23 mouse cellular contexts compared by ENCODE assay signal in genomic region chr4:139906176-139906575, GRCm38 (mm10).
"Had no signal": no experiment of that assay in that cellular context is flagged by ENCODE, and none has a peak within 500 bp of the region (broad histone marks: within the 10 kb centered on the region; RNA-seq: fewer than 3 reads in every experiment).

No protein-coding gene starts in this region.

- H3K4me3 ChIP-seq: limb, embryonic 12.5 days; limb, embryonic 15.5 days; midbrain, embryonic 15.5 days; myocyte; neural tube, embryonic 12.5 days had no signal

- H3K9me3 ChIP-seq: limb, embryonic 15.5 days; midbrain, embryonic 15.5 days; neural tube, embryonic 12.5 days had no signal

- H3K4me1 ChIP-seq: limb, embryonic 12.5 days; limb, embryonic 15.5 days; neural tube, embryonic 12.5 days had no signal

- H3K9ac ChIP-seq: limb, embryonic 12.5 days; limb, embryonic 15.5 days; liver, embryonic 14.5 days; liver, postnatal 0 days; lung, embryonic 14.5 days; midbrain, embryonic 15.5 days; neural tube, embryonic 12.5 days had no signal

- H3K36me3 ChIP-seq: limb, embryonic 12.5 days; limb, embryonic 15.5 days; midbrain, embryonic 15.5 days; neural tube, embryonic 12.5 days had no signal

- DNase-seq: kidney, adult 18-20 months; kidney, adult 9 months; kidney, postnatal 14 days; kidney, postnatal 4 days; left cerebral cortex, postnatal 4 days; liver, postnatal 0 days; lung, embryonic 14.5 days; right cerebral cortex, adult 18-20 months; right cerebral cortex, postnatal 14 days; right cerebral cortex, postnatal 4 days; thymus, adult 18-20 months; thymus, postnatal 36 days had no signal

- H3K27me3 ChIP-seq: limb, embryonic 15.5 days; midbrain, embryonic 15.5 days; neural tube, embryonic 12.5 days had no signal

- H3K27ac ChIP-seq: limb, embryonic 12.5 days; limb, embryonic 15.5 days; liver, embryonic 14.5 days; macrophage; neural tube, embryonic 12.5 days; stomach, postnatal 0 days had no signal

- H3K4me2 ChIP-seq: limb, embryonic 12.5 days; limb, embryonic 15.5 days; liver, embryonic 11.5 days; lung, embryonic 14.5 days; midbrain, embryonic 15.5 days had no signal

- ATAC-seq: intestine, embryonic 16.5 days; liver, postnatal 0 days; lung, postnatal 0 days had no signal
